Mouse (Mus musculus): ENCODE data around the gene Thg1l. TPM values are rescaled to one million over a fixed set of nuclear protein-coding genes. Genes with fewer than 3 reads are reported as not detected.

Thg1l gene
- polyA plus RNA-seq (2014; fragmentation: Nextera tagmentation; extraction: Ambion mirVana): 13.8 and 14.8 TPM in 2 replicates

DNA sequence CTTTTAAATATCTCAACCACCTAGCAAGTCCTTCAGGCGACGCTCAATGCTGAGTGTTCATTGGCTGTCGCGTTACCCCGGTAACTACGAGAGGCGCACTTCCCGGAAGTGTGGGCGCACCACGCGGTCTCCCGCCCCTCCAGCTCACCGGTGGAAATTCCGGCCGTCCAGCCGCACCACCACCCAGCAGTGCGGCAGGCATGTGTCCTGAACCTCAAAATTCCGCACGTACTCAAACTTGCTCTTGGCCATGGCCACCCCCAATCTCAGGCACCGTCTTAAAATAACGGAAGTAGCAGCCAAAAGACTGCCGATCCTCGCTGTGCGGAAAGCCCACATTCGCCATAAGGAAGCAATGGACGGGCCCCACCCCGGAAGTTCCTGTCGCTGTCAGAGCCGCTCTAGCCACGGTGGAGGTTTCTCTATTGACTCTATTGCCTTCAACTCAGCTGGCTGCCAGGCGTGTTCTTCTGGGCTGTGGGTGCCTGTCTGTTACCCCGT lies at the start of gene Thg1l:
Gene Thg1l, minus strand, starts transcription at position 368 of the 501 bp plus-strand sequence.
- H3K4me3 ChIP-seq (ENCODE audit: low read depth, low read length): peak within 1 kb of the TSS; percentile 57
- peak; percentile 96 for DNase-seq (ENCODE audit: low spot score)
- H3K36me3 ChIP-seq (replicated peaks; ENCODE audit: control insufficient read depth, insufficient read depth, low read depth, low read length): no peaks in the 10 kb centered on the region; the same call in 1 of the 2 replicates
- H3K9me3 ChIP-seq (replicated peaks; ENCODE audit: control insufficient read depth, low read length): no peaks in the 10 kb centered on the region
- H3K27ac ChIP-seq (replicated peaks; ENCODE audit: low read depth, low read length): no peak within 1 kb of the TSS
- H3K4me1 ChIP-seq (ENCODE audit: control insufficient read depth, insufficient read depth, low read length): no peaks in the 10 kb centered on the region
- peak within 1 kb of the TSS; percentile 42 for H3K9ac ChIP-seq (replicated peaks; ENCODE audit: low read length)
- peak; percentile 98 for ATAC-seq (replicated peaks; ENCODE audit: insufficient number of reproducible peaks, low FRiP score, low TSS enrichment, low read depth)
- H3K4me2 ChIP-seq (ENCODE audit: low read depth, low read length): peak within 1 kb of the TSS; percentile 39
- no peaks in the 10 kb centered on the region for H3K27me3 ChIP-seq (ENCODE audit: control insufficient read depth, insufficient read depth, low read length)
- WGBS: under 1% methylated on average over 32 of the region's 32 CpGs

DNA sequence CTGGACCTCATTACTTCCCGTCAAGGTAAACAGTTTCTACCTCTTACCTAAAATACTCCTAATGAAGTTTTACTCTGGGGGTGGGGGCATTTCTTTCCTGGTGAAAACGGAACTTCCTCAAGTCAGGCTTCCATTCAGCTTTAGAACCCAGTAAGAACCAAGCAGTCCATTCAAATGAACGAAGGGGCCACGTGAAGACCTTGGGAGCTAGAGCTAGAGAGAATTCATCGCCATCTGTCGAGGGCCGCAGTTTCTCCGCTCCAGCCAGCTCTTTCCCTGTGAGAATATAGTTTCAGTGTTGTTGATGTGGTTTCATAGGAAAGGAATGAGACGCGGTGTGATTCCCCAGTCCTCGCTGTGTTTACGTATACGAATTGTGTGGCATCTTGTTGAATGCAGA lies 36.8 kb upstream of the Thg1l start:
- H3K27ac ChIP-seq (replicated peaks; ENCODE audit: low read depth, low read length): no peak overlapping the region
- H3K4me1 ChIP-seq (ENCODE audit: control insufficient read depth, insufficient read depth, low read length): no peaks in the 10 kb centered on the region
- DNase-seq (ENCODE audit: low spot score) (no peak), ATAC-seq (replicated peaks; ENCODE audit: insufficient number of reproducible peaks, low FRiP score, low TSS enrichment, low read depth) (no peak)
- H3K36me3 ChIP-seq (replicated peaks; ENCODE audit: control insufficient read depth, insufficient read depth, low read depth, low read length): no peaks in the 10 kb centered on the region
- H3K9me3 ChIP-seq (replicated peaks; ENCODE audit: control insufficient read depth, low read length): no peaks in the 10 kb centered on the region
- WGBS: 47% methylated on average over 13 of the region's 13 CpGs
- H3K27me3 ChIP-seq (ENCODE audit: control insufficient read depth, insufficient read depth, low read length): no peaks in the 10 kb centered on the region
- H3K4me2 ChIP-seq (ENCODE audit: low read depth, low read length): no peak overlapping the region
- H3K4me3 ChIP-seq (ENCODE audit: low read depth, low read length): no peak overlapping the region
- no peak overlapping the region for H3K9ac ChIP-seq (replicated peaks; ENCODE audit: low read length)

DNA sequence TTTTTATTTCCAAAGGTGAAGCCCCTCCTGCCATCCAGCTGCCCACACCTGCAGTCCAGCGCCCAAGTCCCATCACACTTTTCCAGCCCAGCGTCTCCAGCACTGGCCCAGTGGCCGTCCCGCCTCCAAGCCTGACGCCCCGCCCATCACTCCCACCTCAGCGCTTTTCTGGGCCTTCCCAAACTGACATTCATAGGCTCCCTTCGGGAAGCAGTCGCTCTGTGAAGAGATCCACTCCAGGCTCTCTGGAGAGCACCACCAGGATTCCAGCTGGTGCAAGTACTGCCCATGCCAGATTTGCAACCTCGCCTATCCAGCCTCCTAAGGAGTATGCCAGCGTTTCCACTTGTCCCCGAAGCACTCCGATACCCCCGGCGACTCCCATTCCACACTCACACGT lies 36.3 kb upstream of the Thg1l start:
- H3K9me3 ChIP-seq (replicated peaks; ENCODE audit: control insufficient read depth, low read length): no peaks in the 10 kb centered on the region
- H3K4me1 ChIP-seq (ENCODE audit: control insufficient read depth, insufficient read depth, low read length): no peaks in the 10 kb centered on the region
- H3K4me3 ChIP-seq (ENCODE audit: low read depth, low read length): peak overlapping the region; percentile 15; the same call in 1 of the 2 replicates
- no peak for ATAC-seq (replicated peaks; ENCODE audit: insufficient number of reproducible peaks, low FRiP score, low TSS enrichment, low read depth)
- 8% methylated on average over 16 of the region's 16 CpGs for WGBS
- H3K27me3 ChIP-seq (ENCODE audit: control insufficient read depth, insufficient read depth, low read length): no peaks in the 10 kb centered on the region
- H3K9ac ChIP-seq (replicated peaks; ENCODE audit: low read length): peak overlapping the region; percentile 41
- H3K4me2 ChIP-seq (ENCODE audit: low read depth, low read length): peak overlapping the region; percentile 41; the same call in 1 of the 2 replicates
- H3K36me3 ChIP-seq (replicated peaks; ENCODE audit: control insufficient read depth, insufficient read depth, low read depth, low read length): no peaks in the 10 kb centered on the region
- no peak overlapping the region for H3K27ac ChIP-seq (replicated peaks; ENCODE audit: low read depth, low read length)
- DNase-seq (ENCODE audit: low spot score): peak; percentile 49

DNA sequence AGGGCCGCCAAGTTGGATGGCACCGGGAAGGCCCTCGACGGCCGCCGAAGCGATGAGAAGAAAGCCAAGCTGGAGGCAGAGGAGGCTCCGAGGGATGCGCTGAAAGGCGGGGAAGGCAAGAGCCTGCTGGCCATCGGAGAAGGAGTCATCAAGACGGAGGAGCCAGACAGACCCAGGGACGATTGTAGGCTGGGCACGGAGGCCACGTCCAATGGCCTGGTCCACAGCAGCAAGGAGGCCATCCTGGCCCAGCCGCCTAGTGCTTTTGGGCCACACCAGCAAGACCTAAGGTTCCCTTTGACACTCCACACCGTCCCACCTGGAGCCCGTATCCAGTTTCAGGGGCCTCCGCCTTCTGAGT lies 25.6 kb upstream of the Thg1l start:
- 42% methylated on average over 19 of the region's 19 CpGs for WGBS
- Histone ChIP-seq H3K9me3 (replicated peaks; ENCODE audit: control insufficient read depth, low read length) (no peaks in the 10 kb centered on the region), H3K4me3 (ENCODE audit: low read depth, low read length) (peak overlapping the region; percentile 54), H3K9ac (replicated peaks; ENCODE audit: low read length) (peak overlapping the region; percentile 75), H3K4me2 (ENCODE audit: low read depth, low read length) (peak overlapping the region; percentile 69), H3K4me1 (ENCODE audit: control insufficient read depth, insufficient read depth, low read length) (no peaks in the 10 kb centered on the region), H3K27ac (replicated peaks; ENCODE audit: low read depth, low read length) (no peak overlapping the region), H3K36me3 (replicated peaks; ENCODE audit: control insufficient read depth, insufficient read depth, low read depth, low read length) (no peaks in the 10 kb centered on the region), H3K27me3 (ENCODE audit: control insufficient read depth, insufficient read depth, low read length) (no peaks in the 10 kb centered on the region)
- DNase-seq (ENCODE audit: low spot score) (no peak), ATAC-seq (replicated peaks; ENCODE audit: insufficient number of reproducible peaks, low FRiP score, low TSS enrichment, low read depth) (no peak; the same call in 1 of the 2 replicates)

DNA sequence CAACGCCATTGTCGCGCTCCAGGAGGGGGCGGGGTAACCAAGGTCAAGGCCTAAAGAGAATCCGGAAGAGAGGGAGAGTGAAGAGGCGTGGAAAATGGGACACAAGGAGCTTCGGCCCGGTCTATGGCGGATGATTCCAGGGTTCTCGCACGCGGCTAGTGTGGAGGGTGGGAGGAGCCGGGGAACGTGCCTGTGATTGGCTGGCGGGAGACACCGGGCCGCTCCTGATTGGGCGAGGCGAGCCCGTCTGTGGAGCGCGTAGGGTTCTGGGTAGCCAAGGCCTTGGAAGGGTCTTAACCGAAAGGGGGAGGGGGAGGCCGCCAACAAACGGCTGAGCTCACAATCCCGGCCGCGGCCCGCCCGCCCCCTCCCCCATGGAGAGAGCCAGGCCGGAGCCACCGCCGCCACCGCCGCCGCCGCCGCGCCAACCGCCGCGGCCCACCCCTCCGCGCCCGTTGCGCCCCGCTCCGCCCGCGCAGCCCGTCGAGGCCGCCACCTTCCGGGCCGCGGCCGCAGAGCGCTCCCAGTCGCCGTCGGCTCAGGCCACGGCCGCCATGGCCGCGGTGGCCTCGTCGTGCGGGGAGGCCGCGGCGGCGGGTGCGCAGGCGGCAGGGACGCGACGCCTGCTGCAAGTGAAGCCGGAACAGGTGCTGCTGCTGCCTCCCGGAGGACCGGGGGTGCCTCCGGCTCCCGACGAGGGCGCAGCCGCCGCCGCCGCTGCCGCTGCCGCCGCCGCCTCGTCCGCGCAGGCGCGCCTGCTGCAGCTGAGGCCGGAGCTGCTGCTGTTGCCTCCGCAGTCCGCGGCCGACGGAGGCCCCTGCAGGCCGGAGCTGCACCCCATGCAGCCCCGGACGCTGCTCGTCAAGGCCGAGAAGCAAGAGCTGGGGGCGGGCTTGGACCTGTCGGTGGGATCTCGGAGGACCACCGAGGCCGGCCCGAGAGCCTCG lies 24.9 kb upstream of the Thg1l start, which contains the start of gene Sox30:
Gene Sox30, plus strand, starts transcription at position 365 of the 947 bp plus-strand sequence.
- H3K9me3 ChIP-seq (replicated peaks; ENCODE audit: control insufficient read depth, low read length): no peaks in the 10 kb centered on the region
- DNase-seq (ENCODE audit: low spot score) (peak; percentile 76), ATAC-seq (replicated peaks; ENCODE audit: insufficient number of reproducible peaks, low FRiP score, low TSS enrichment, low read depth) (peak; percentile 96)
- no peaks in the 10 kb centered on the region for H3K27me3 ChIP-seq (ENCODE audit: control insufficient read depth, insufficient read depth, low read length)
- H3K4me3 ChIP-seq (ENCODE audit: low read depth, low read length): peak within 1 kb of the TSS; percentile 54
- no peaks in the 10 kb centered on the region for H3K4me1 ChIP-seq (ENCODE audit: control insufficient read depth, insufficient read depth, low read length)
- 15% methylated on average over 48 of the region's 115 CpGs for WGBS
- no peak within 1 kb of the TSS for H3K27ac ChIP-seq (replicated peaks; ENCODE audit: low read depth, low read length)
- H3K4me2 ChIP-seq (ENCODE audit: low read depth, low read length): peak within 1 kb of the TSS; percentile 69
- peak within 1 kb of the TSS; percentile 75 for H3K9ac ChIP-seq (replicated peaks; ENCODE audit: low read length)
- H3K36me3 ChIP-seq (replicated peaks; ENCODE audit: control insufficient read depth, insufficient read depth, low read depth, low read length): no peaks in the 10 kb centered on the region

DNA sequence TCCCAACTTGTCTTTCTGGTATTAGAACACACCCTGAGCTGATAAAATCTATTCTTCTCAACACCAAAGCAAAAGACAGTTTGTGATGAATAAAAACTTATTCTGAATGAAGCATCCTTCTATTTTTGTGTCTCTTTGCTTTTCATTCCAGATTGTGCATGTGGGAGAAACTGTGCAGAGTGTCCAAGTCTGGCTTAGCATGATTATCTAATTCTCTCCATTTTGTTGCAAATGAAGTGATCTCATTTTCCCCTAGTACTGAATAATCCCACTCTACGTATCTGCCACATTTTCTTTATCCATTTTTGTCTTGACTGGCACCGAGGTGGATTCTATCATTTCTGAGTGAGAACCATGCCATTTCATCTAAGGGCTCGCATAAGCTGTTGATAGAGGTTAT lies 20.8 kb upstream of the Thg1l start:
- Histone ChIP-seq H3K27me3 (ENCODE audit: control insufficient read depth, insufficient read depth, low read length) (no peaks in the 10 kb centered on the region), H3K4me3 (ENCODE audit: low read depth, low read length) (no peak overlapping the region), H3K4me1 (ENCODE audit: control insufficient read depth, insufficient read depth, low read length) (no peaks in the 10 kb centered on the region), H3K9me3 (replicated peaks; ENCODE audit: control insufficient read depth, low read length) (no peaks in the 10 kb centered on the region), H3K36me3 (replicated peaks; ENCODE audit: control insufficient read depth, insufficient read depth, low read depth, low read length) (no peaks in the 10 kb centered on the region), H3K9ac (replicated peaks; ENCODE audit: low read length) (no peak overlapping the region), H3K27ac (replicated peaks; ENCODE audit: low read depth, low read length) (no peak overlapping the region), H3K4me2 (ENCODE audit: low read depth, low read length) (no peak overlapping the region)
- WGBS: 76% methylated on average over 3 of the region's 3 CpGs
- no peak for DNase-seq (ENCODE audit: low spot score)
- no peak for ATAC-seq (replicated peaks; ENCODE audit: insufficient number of reproducible peaks, low FRiP score, low TSS enrichment, low read depth)

DNA sequence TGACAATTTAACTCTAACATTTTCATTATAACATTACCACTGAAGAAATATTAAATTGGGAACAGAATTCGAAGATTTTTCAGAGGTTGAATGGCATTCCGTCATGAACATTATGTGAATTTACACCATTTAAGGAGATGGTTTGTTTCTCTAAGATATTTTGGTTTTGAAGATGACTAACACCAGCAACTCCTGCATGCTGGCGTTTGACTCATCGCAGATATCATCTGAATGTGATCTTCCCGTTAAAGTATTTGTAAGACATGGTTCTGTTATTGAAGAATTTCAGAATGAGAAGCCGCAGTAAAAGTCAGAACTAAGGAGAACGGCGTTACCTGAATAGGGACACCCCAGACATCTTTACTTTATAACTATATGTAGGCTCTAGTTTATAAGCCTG lies 19.2 kb upstream of the Thg1l start:
- Histone ChIP-seq H3K9me3 (replicated peaks; ENCODE audit: control insufficient read depth, low read length) (no peaks in the 10 kb centered on the region), H3K27me3 (ENCODE audit: control insufficient read depth, insufficient read depth, low read length) (no peaks in the 10 kb centered on the region), H3K4me2 (ENCODE audit: low read depth, low read length) (no peak overlapping the region), H3K36me3 (replicated peaks; ENCODE audit: control insufficient read depth, insufficient read depth, low read depth, low read length) (no peaks in the 10 kb centered on the region), H3K27ac (replicated peaks; ENCODE audit: low read depth, low read length) (no peak overlapping the region), H3K4me1 (ENCODE audit: control insufficient read depth, insufficient read depth, low read length) (no peaks in the 10 kb centered on the region), H3K9ac (replicated peaks; ENCODE audit: low read length) (no peak overlapping the region), H3K4me3 (ENCODE audit: low read depth, low read length) (no peak overlapping the region)
- ATAC-seq (replicated peaks; ENCODE audit: insufficient number of reproducible peaks, low FRiP score, low TSS enrichment, low read depth) (no peak), DNase-seq (ENCODE audit: low spot score) (no peak)
- 90% methylated on average over 8 of the region's 8 CpGs for WGBS

DNA sequence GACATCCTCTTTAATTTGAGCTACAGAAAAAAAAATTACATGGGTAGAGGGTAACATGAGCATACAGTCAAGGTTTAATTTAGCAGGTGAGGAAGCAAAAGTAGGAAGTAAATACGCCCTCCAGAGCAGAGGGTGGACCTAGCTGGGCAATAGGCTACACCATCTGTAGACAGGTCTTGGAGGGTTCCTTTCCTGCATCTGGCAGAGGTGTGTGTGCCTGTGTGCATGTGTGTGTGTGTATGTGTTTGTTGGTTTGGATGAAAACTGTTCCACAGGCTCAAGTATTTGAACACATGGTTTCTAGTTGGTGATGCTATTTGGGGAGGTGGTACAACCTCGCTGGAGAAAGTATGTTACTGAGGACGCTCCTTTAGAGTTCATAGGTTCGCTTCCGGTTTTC lies 18.3 kb upstream of the Thg1l start:
- no peaks in the 10 kb centered on the region for H3K27me3 ChIP-seq (ENCODE audit: control insufficient read depth, insufficient read depth, low read length)
- no peak for ATAC-seq (replicated peaks; ENCODE audit: insufficient number of reproducible peaks, low FRiP score, low TSS enrichment, low read depth)
- WGBS: 80% methylated on average over 5 of the region's 5 CpGs

More for the DNA sequence above, 18.3 kb upstream of the Thg1l start:
- Histone ChIP-seq H3K9ac (replicated peaks; ENCODE audit: low read length) (no peak overlapping the region), H3K36me3 (replicated peaks; ENCODE audit: control insufficient read depth, insufficient read depth, low read depth, low read length) (no peaks in the 10 kb centered on the region), H3K27ac (replicated peaks; ENCODE audit: low read depth, low read length) (no peak overlapping the region), H3K4me3 (ENCODE audit: low read depth, low read length) (no peak overlapping the region), H3K9me3 (replicated peaks; ENCODE audit: control insufficient read depth, low read length) (no peaks in the 10 kb centered on the region), H3K4me2 (ENCODE audit: low read depth, low read length) (no peak overlapping the region), H3K4me1 (ENCODE audit: control insufficient read depth, insufficient read depth, low read length) (no peaks in the 10 kb centered on the region)
- DNase-seq (ENCODE audit: low spot score): no peak
